ENCODE assay signal across 22 mouse cellular contexts in the genomic region with DNA sequence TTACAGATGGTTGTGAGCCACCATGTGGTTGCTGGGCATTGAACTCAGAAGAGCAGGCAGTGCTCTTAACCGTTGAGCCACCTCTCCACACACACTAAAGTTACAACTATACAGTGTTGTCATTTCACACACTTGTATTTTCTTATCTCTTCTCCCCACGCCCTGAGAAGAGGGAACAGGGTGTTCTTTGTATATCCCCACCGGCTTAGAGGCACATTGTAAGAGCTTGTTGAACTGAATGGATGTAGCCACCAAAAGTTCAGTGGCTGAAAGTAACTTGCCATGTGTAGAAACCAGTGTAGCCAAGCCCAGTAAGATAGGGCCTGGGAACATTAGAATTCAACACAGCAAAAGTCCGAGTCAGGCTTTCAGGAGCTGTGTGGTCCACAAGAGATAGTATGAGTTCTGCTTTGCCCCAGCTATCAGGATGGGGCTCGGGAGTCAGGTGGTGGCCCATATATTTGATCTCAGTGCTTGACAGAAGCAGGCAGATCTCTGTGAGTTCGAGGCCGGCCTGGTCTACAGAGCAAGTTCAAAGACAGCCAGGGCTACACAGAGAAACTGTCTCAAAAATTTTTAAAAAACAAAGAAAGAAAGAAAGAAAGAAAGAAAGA. TPM values are rescaled to one million over a fixed set of nuclear protein-coding genes. Genes with fewer than 3 reads are reported as not detected.
DNase-seq lines count a peak whose midpoint lies in the region; ATAC-seq and TF ChIP-seq lines count a peak whose summit lies in the region.
"Had no signal": no experiment of that assay in that cellular context is flagged by ENCODE, and none has a peak within 500 bp of the region (broad histone marks: within the 10 kb centered on the region; RNA-seq: fewer than 3 reads in every experiment).

No protein-coding gene starts in this region.

- TF ChIP-seq CTCF in intestine, postnatal 0 days (IDR thresholded peaks at IDR 0.05; ENCODE audit: low read depth): no peak

- no peaks in the 10 kb centered on the region for H3K9me3 ChIP-seq in intestine, postnatal 0 days (ENCODE audit: control insufficient read depth)
- H3K9me3 ChIP-seq in intestine, embryonic 15.5 days: no peaks in the 10 kb centered on the region
- no peaks in the 10 kb centered on the region for H3K9me3 ChIP-seq in liver, embryonic 13.5 days (replicated peaks)
- H3K9me3 ChIP-seq in stomach, embryonic 15.5 days: no peaks in the 10 kb centered on the region
- H3K9me3 ChIP-seq: embryonic facial prominence, embryonic 15.5 days; heart, embryonic 12.5 days; hindbrain, embryonic 13.5 days; kidney, embryonic 15.5 days; megakaryocyte, embryonic 14.5 days had no signal

- no peak overlapping the region for H3K9ac ChIP-seq in intestine, postnatal 0 days (ENCODE audit: low read depth, low read length)
- no peak overlapping the region for H3K9ac ChIP-seq in intestine, embryonic 15.5 days
- H3K9ac ChIP-seq in liver, embryonic 13.5 days: peak overlapping the region; percentile 36; the same call in 1 of the 2 replicates
- H3K9ac ChIP-seq in stomach, embryonic 15.5 days: no peak overlapping the region
- H3K9ac ChIP-seq: embryonic facial prominence, embryonic 15.5 days; heart, embryonic 12.5 days; hindbrain, embryonic 13.5 days; kidney, embryonic 15.5 days had no signal

- 0 out of 2 replicates have a peak, but pooled peaks cover 4% of the 10 kb centered on the region for H3K4me1 ChIP-seq in intestine, postnatal 0 days (replicated peaks; ENCODE audit: control insufficient read depth, insufficient read depth, low read length)
- H3K4me1 ChIP-seq in intestine, embryonic 15.5 days (replicated peaks): peaks cover 4% of the 10 kb centered on the region; the same call in 1 of the 2 replicates
- peaks cover 61% of the 10 kb centered on the region for H3K4me1 ChIP-seq in liver, embryonic 13.5 days (replicated peaks)
- H3K4me1 ChIP-seq in stomach, embryonic 15.5 days: peaks cover 10% of the 10 kb centered on the region
- H3K4me1 ChIP-seq: embryonic facial prominence, embryonic 15.5 days had no signal

- no peaks in the 10 kb centered on the region for H3K27me3 ChIP-seq in intestine, postnatal 0 days (replicated peaks; ENCODE audit: control insufficient read depth, insufficient read depth, low read length)
- H3K27me3 ChIP-seq in intestine, embryonic 15.5 days (replicated peaks): no peaks in the 10 kb centered on the region
- no peaks in the 10 kb centered on the region for H3K27me3 ChIP-seq in liver, embryonic 13.5 days
- H3K27me3 ChIP-seq in stomach, embryonic 15.5 days (replicated peaks): no peaks in the 10 kb centered on the region
- H3K27me3 ChIP-seq: embryonic facial prominence, embryonic 15.5 days; heart, embryonic 12.5 days; hindbrain, embryonic 13.5 days; kidney, embryonic 15.5 days had no signal

- peaks cover 6% of the 10 kb centered on the region for H3K36me3 ChIP-seq in intestine, postnatal 0 days (ENCODE audit: control insufficient read depth, insufficient read depth)
- H3K36me3 ChIP-seq in intestine, embryonic 15.5 days: 0 out of 2 replicates have a peak, but pooled peaks cover 3% of the 10 kb centered on the region
- H3K36me3 ChIP-seq in liver, embryonic 13.5 days: peaks cover 12% of the 10 kb centered on the region
- 0 out of 2 replicates have a peak, but pooled peaks cover 2% of the 10 kb centered on the region for H3K36me3 ChIP-seq in stomach, embryonic 15.5 days

- WGBS in intestine, postnatal 0 days: 64% methylated on average over 7 of the region's 7 CpGs
- 76% methylated on average over 7 of the region's 7 CpGs for WGBS in intestine, embryonic 15.5 days
- WGBS in liver, embryonic 13.5 days (ENCODE audit: insufficient replicate concordance): 26% methylated on average over 7 of the region's 7 CpGs
- whole genome bisulfite sequencing in stomach, embryonic 15.5 days: 68% methylated on average over 7 of the region's 7 CpGs

- DNase-seq in c-Kit-positive CD71-positive TER-119-positive erythroid progenitor cells, embryonic 14.5 days (ENCODE audit: low spot score): peak; percentile 80
- peak; percentile 54 for DNase-seq in liver, embryonic 13.5 days
- DNase-seq in adrenal gland, adult 18-20 months (ENCODE audit: low spot score in 2 of 2): no peak
- DNase-seq in cerebellum, postnatal 36 days: no peak
- DNase-seq: cerebellum, adult 11 months; cerebellum, postnatal 10 days; heart, adult 11 months; heart, postnatal 14 days; kidney, postnatal 4 days; thymus, postnatal 36 days had no signal

- no peak overlapping the region for H3K27ac ChIP-seq in intestine, postnatal 0 days (ENCODE audit: low read depth, low read length)
- no peak overlapping the region for H3K27ac ChIP-seq in intestine, embryonic 15.5 days
- peak overlapping the region; percentile 89 for H3K27ac ChIP-seq in liver, embryonic 13.5 days
- H3K27ac ChIP-seq in stomach, embryonic 15.5 days: no peak overlapping the region
- H3K27ac ChIP-seq: embryonic facial prominence, embryonic 15.5 days; hindbrain, embryonic 13.5 days; kidney, embryonic 15.5 days had no signal

- H3K4me2 ChIP-seq in intestine, postnatal 0 days (replicated peaks; ENCODE audit: low read depth): no peak overlapping the region
- H3K4me2 ChIP-seq in intestine, embryonic 15.5 days (replicated peaks): no peak overlapping the region
- H3K4me2 ChIP-seq in liver, embryonic 13.5 days: 0 out of 2 replicates have a peak overlapping the region, but pooled peaks have one; percentile 19
- H3K4me2 ChIP-seq in stomach, embryonic 15.5 days: no peak overlapping the region
- H3K4me2 ChIP-seq: embryonic facial prominence, embryonic 15.5 days; heart, embryonic 12.5 days; hindbrain, embryonic 13.5 days; kidney, embryonic 15.5 days had no signal

- peak; percentile 41; the same call in 1 of the 2 replicates for ATAC-seq in intestine, postnatal 0 days
- no peak for ATAC-seq in intestine, embryonic 15.5 days
- peak; percentile 81 for ATAC-seq in liver, embryonic 13.5 days (ENCODE audit: low read depth)
- peak; percentile 51; the same call in 1 of the 2 replicates for ATAC-seq in stomach, embryonic 15.5 days (ENCODE audit: insufficient read depth, low FRiP score, low read depth)
- ATAC-seq in activated CD4-positive, CD25-positive, alpha-beta regulatory T cell, adult 4 months: no peak
- ATAC-seq: inflammation-experienced regulatory T-cells, adult 6 months had no signal

- no peak overlapping the region for H3K4me3 ChIP-seq in intestine, postnatal 0 days (ENCODE audit: low read depth, low read length)
- H3K4me3 ChIP-seq in intestine, embryonic 15.5 days (replicated peaks): no peak overlapping the region
- no peak overlapping the region for H3K4me3 ChIP-seq in liver, embryonic 13.5 days (replicated peaks)
- H3K4me3 ChIP-seq in stomach, embryonic 15.5 days (replicated peaks): no peak overlapping the region
- H3K4me3 ChIP-seq: embryonic facial prominence, embryonic 15.5 days; heart, embryonic 12.5 days; hindbrain, embryonic 13.5 days; kidney, embryonic 15.5 days; megakaryocyte, embryonic 14.5 days had no signal

RNA-seq across cellular contexts. Expression of a gene that starts 3.2 kb away (rescaled TPM):
- polyA plus RNA-seq in intestine, postnatal 0 days (2015; fragmentation: Nextera tagmentation; extraction: Ambion mirVana): 29.8 and 30.1 TPM in 2 replicates
- 8.2 and 10.5 TPM in 2 replicates for polyA plus RNA-seq in intestine, embryonic 15.5 days (2015; fragmentation: Nextera tagmentation; extraction: Ambion mirVana)
- polyA plus RNA-seq in liver, embryonic 13.5 days (2015; fragmentation: Nextera tagmentation; extraction: Ambion mirVana): 1.6 and 1.7 TPM in 2 replicates
- polyA plus RNA-seq in stomach, embryonic 15.5 days (2015; fragmentation: Nextera tagmentation; extraction: Ambion mirVana): 9.2 and 10.7 TPM in 2 replicates
- 1 to 10 TPM; 3.5 to 7.4 TPM for total RNA-seq in adrenal gland, adult 18-20 months (2021)
- polyA plus RNA-seq in activated CD4-positive, CD25-positive, alpha-beta regulatory T cell, adult 4 months (2017; shearing (Covaris generic)): 1 to 10 TPM; 1.3 to 1.9 TPM
- total RNA-seq: gastrocnemius, adult 8-10 months; neutrophil, adult 5-6 weeks had no signal

RNA-seq across cellular contexts. Expression of a gene that starts 11.3 kb away (rescaled TPM):
- polyA plus RNA-seq in intestine, postnatal 0 days (2015; fragmentation: Nextera tagmentation; extraction: Ambion mirVana): 44.7 and 46.9 TPM in 2 replicates
- polyA plus RNA-seq in intestine, embryonic 15.5 days (2015; fragmentation: Nextera tagmentation; extraction: Ambion mirVana): 10.5 and 10.8 TPM in 2 replicates
- 14.8 and 16.4 TPM in 2 replicates for polyA plus RNA-seq in liver, embryonic 13.5 days (2015; fragmentation: Nextera tagmentation; extraction: Ambion mirVana)
- 11.6 and 12.1 TPM in 2 replicates for polyA plus RNA-seq in stomach, embryonic 15.5 days (2015; fragmentation: Nextera tagmentation; extraction: Ambion mirVana)
- total RNA-seq in adrenal gland, adult 18-20 months (2021): 10 to 100 TPM; 20.0 to 26.2 TPM
- polyA plus RNA-seq in activated CD4-positive, CD25-positive, alpha-beta regulatory T cell, adult 4 months (2017; shearing (Covaris generic)): 100 to 1,000 TPM; 129 to 164 TPM

RNA-seq across cellular contexts. Expression of a gene that starts 21.1 kb away (rescaled TPM):
- 28.0 and 29.8 TPM in 2 replicates for polyA plus RNA-seq in intestine, postnatal 0 days (2015; fragmentation: Nextera tagmentation; extraction: Ambion mirVana)
- 63.8 and 72.8 TPM in 2 replicates for polyA plus RNA-seq in intestine, embryonic 15.5 days (2015; fragmentation: Nextera tagmentation; extraction: Ambion mirVana)
- 35.2 and 36.5 TPM in 2 replicates for polyA plus RNA-seq in liver, embryonic 13.5 days (2015; fragmentation: Nextera tagmentation; extraction: Ambion mirVana)
- polyA plus RNA-seq in stomach, embryonic 15.5 days (2015; fragmentation: Nextera tagmentation; extraction: Ambion mirVana): 81.1 and 82.4 TPM in 2 replicates
- 100 to 1,000 TPM in 1 of 2 experiments, 10 to 100 TPM in 1; 95.4 to 122 TPM for total RNA-seq in adrenal gland, adult 18-20 months (2021)
- 10 to 100 TPM; 29.2 to 30.6 TPM for polyA plus RNA-seq in activated CD4-positive, CD25-positive, alpha-beta regulatory T cell, adult 4 months (2017; shearing (Covaris generic))

RNA-seq across cellular contexts. Expression of a gene that starts 23.0 kb away (rescaled TPM):
- polyA plus RNA-seq in intestine, postnatal 0 days (2015; fragmentation: Nextera tagmentation; extraction: Ambion mirVana): 2.3 and 2.7 TPM in 2 replicates
- 0.86 and 2.6 TPM in 2 replicates for polyA plus RNA-seq in intestine, embryonic 15.5 days (2015; fragmentation: Nextera tagmentation; extraction: Ambion mirVana)
- 1.4 and 1.7 TPM in 2 replicates for polyA plus RNA-seq in liver, embryonic 13.5 days (2015; fragmentation: Nextera tagmentation; extraction: Ambion mirVana)
- 1.3 and 1.7 TPM in 2 replicates for polyA plus RNA-seq in stomach, embryonic 15.5 days (2015; fragmentation: Nextera tagmentation; extraction: Ambion mirVana)
- total RNA-seq in adrenal gland, adult 18-20 months (2021): 1 to 10 TPM in 1 of 2 experiments, not detected in 1; 2.1 TPM
- polyA plus RNA-seq in activated CD4-positive, CD25-positive, alpha-beta regulatory T cell, adult 4 months (2017; shearing (Covaris generic)): not detected

RNA-seq across cellular contexts. Expression of a gene that starts 23.2 kb away (rescaled TPM):
- 18.2 and 24.0 TPM in 2 replicates for polyA plus RNA-seq in intestine, postnatal 0 days (2015; fragmentation: Nextera tagmentation; extraction: Ambion mirVana)
- 15.7 and 16.3 TPM in 2 replicates for polyA plus RNA-seq in intestine, embryonic 15.5 days (2015; fragmentation: Nextera tagmentation; extraction: Ambion mirVana)
- 9.0 and 12.6 TPM in 2 replicates for polyA plus RNA-seq in liver, embryonic 13.5 days (2015; fragmentation: Nextera tagmentation; extraction: Ambion mirVana)
- 16.7 and 18.4 TPM in 2 replicates for polyA plus RNA-seq in stomach, embryonic 15.5 days (2015; fragmentation: Nextera tagmentation; extraction: Ambion mirVana)
- total RNA-seq in adrenal gland, adult 18-20 months (2021): 10 to 100 TPM; 28.1 to 36.0 TPM
- 10 to 100 TPM; 32.6 to 33.3 TPM for polyA plus RNA-seq in activated CD4-positive, CD25-positive, alpha-beta regulatory T cell, adult 4 months (2017; shearing (Covaris generic))

Comparison
In these comparisons a context has a peak if more than half of its experiments do, and no peak if none do; other contexts are left out.
1. ATAC-seq: peak in intestine, postnatal 0 days (single experiment), liver, embryonic 13.5 days (single experiment) and stomach, embryonic 15.5 days (single experiment); none in intestine, embryonic 15.5 days (single experiment) and activated CD4-positive, CD25-positive, alpha-beta regulatory T cell, adult 4 months (single experiment).
2. DNase-seq: peak in c-Kit-positive CD71-positive TER-119-positive erythroid progenitor cells, embryonic 14.5 days (single experiment) and liver, embryonic 13.5 days (single experiment); none in adrenal gland, adult 18-20 months (0 of 2) and cerebellum, postnatal 36 days (0 of 2).